Mouse (Mus musculus): ENCODE measurements at regions not wholly inside any gene's neighbourhood (a gene's known extent, or its start where the extent isn't known, plus 50 kb on each side); places are given as distances from the start of the nearest gene placed in this dataset.
"Not testable (repeated sequence)": the region's sequence is repeated elsewhere in the genome, so short reads cannot be mapped to it uniquely, and the experiment has no call there.

DNA sequence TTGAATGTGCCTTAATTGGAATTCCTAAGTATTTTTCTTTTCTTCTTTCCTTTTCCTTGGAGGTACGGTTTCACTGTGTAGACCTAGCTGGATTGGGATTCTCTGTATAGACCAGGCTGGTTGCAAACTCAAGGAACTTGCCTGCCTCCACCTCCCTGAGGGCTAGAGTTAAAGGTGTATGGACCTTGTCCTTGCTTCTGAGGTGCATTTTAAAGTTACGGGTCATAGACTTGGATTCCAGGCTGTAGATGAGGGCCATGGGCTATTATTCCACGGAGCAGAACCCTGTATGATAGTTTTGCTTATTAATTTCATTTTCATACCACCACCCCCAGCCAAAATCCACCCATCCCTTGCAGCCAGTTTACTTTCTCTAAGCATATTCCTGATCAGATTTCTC is 50.7 kb upstream of the Wdr26 start:
- DNase-seq (ENCODE audit: low spot score in 2 of 2): no peak

DNA sequence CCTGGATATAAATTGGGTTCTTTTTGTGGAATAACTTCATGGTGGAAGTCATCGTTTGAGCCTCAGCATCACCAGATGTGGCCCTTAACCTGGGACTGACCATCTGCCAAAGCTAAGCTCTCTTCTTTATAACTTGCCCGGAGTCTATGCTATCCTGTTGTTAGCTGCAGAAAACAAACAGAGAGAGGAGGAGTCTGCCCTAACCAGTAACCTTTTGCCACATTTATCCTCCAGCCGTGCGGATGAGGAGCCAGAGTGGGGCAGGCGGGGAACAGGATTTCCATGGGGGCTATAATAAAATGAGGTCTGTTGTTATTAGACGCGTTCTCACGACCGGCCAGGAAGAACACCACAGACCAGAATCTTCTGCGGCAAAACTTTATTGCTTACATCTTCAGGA is 51.4 kb upstream of the Wdr26 start:
- DNase-seq (ENCODE audit: low spot score in 2 of 2): no peak

DNA sequence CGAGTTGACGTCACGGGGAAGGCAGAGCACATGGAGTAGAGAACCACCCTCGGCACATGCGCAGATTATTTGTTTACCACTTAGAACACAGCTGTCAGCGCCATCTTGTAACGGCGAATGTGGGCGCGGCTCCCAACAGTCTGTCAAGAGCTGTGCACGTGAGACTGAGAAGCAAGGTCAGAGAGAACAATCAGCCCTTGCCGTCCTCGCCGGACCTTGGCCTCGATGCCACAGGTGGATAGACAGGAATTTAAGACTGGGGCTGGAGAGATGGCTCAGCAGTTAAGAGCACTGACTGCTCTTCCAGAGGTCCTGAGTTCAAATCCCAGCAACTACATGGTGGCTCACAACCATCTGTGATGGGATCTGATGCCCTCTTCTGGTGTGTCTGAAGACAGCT is 58.7 kb upstream of the Wdr26 start:
- not testable (repeated sequence) for DNase-seq (ENCODE audit: low spot score in 2 of 2)

DNA sequence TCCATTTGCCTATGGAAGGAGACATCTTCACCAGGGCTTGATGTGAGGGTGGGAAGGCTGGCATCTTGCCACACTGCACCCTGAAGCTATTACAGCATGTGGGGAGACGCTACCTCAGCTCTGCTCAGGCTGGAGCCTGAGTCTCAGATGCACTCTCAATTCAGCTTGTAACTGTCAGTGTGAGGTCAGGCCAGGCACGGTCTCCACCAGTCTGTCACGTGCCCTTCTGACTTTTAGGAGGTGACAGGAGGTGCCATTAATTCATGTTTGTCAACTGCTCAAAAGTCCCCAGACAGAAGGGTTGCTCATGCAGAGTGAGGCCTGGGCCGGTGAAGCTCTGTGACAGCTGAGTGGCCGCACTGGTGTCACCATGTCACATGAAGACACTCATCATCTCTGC is 59.4 kb upstream of the Wdr26 start:
- DNase-seq (ENCODE audit: low spot score in 2 of 2): no peak

DNA sequence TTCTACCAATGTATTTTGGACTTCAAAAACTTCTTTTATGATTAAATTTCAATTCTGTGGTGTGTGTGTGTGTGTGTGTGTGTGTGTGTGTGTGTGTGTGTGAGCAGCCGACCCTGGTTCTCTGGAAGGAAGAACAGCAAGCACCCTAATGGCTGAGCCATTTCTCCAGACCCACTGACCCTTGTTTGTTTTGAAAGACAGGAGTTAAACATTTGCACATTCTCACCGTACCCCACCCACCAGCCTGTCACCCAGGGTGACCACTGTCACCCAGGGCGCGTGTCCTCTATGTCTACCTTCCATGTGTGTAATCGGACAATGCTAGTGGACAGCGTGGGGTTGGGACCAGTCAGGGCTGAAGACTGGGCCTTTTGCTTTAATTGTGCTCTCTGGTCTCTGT is 60.0 kb upstream of the Wdr26 start:
- no peak for DNase-seq (ENCODE audit: low spot score in 2 of 2)

DNA sequence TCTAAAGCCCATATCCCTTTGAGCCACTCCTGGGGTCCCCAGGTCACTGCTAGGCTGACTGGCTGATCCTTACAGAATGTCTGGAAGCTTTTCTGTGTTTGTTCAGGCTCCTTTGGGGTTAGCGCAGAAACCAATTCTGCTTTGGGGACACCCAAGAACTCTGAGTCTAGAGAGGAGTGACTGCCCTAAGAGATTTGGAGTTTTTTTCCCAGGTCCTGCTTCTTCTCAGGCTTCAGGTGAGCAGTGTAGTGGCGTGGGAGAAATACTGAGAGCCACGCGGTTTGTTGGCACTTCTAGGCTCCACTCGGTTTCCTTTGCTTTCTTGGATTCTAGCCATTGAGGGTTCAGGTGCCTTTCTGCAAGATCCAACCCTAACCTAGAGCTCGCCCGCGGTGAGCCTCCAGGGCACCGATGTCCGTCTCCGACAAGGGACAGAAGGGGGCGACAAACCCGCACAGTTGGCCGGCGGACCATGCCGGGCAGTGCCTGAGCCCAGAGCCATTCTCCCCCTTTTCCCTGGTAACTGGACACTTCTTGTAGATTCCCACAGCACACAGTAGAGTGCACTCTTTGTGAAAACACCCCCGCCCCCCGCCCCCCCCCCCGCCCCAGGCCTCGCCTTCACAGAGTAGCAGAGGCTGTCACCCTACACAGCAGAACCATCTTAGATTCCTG is 61.0 kb upstream of the Wdr26 start:
- peak; percentile 84 to 85 for DNase-seq (ENCODE audit: low spot score in 2 of 2)

DNA sequence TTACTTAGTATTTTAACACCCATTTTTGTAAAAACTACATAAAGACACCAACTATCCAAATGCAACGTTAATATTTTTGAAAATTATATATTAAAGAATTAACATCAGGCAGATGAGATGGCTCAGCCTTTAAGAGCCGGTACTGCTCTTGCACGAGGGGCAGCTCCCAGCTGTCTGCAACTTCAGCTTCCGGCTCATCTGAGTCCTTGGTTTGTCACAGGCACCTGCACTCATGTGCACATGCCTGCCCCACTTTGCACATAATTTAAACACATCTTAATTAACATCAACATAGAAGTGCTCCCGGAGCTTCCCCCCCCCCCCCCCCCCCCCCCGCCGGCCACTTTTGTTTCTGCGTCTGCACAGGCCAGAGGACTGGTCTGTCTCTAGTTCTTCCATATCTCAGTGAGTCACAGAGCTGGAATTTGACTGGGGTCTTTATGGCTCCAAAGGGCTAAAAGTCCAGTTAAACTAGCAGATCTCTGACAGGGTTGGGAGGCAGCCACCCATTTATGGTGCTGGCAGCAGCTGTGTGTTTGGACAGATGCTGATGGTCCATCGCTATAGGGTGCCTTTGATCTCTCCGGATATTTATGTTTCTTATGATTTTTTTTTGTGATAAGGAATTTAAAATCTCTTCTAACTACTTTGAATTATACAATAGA is 61.9 kb upstream of the Wdr26 start:
- no peak for DNase-seq (ENCODE audit: low spot score in 2 of 2)

DNA sequence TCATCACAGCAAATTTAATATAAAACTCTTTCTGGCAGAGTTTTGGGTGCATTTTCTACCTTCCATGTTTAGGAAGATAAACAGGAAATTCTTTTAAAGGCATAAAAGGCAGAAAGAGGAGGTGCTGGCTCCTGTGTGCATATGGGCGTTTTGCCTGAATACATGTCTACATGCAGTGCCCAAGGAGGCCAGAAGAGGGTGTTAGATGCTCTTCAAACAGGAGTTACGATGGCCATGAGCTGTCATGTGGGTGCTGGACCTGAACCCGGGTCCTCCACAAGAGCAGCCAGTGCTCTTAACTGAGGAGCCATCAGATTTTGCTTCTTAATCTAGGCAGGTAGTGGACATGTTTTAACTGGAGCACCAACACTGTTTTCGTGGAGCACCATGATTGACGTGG is 69.0 kb upstream of the Wdr26 start:
- no peak for DNase-seq (ENCODE audit: low spot score in 2 of 2)

DNA sequence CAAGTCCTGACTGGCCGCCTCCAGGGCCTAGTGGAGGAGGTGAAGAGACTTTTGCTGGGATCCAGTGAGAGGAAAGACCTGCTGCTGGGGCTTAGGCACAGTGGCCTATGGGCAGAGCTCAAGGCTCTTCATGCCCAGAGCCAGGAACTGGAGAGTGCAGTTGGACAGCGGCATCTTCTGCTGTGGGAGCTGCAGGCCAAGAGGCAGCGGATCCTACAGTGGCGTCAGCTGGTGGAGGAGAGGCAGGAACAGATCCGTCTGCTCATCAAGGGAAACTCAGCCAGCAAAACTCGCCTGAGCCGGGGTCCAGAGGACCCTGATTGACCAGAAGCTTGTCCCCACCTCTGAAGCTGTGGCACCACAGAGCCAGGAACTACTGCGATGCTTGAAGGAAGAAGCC is 69.4 kb upstream of the Cnih3 start:
- DNase-seq (ENCODE audit: low spot score in 2 of 2): not testable (repeated sequence)

DNA sequence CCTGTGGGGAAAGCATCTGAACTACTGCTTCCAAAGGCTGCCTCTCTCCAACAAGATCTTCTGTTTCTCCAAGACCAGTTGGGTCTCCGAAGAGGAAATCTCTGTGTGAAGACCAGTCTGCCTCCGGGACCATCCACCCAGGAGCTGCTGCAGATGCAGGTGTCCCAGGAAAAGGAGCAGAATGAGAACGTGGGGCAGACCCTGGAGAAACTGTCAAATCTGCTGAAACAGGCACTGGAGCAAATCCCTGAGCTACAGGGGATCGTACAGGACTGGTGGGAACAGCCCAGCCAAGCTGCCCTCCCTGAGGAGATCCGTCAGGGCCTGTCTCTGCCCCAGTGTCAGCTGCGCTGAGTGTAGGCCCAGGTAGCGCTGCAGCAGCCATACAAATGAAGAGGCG is 68.9 kb upstream of the Cnih3 start:
- not testable (repeated sequence) for DNase-seq (ENCODE audit: low spot score in 2 of 2)

DNA sequence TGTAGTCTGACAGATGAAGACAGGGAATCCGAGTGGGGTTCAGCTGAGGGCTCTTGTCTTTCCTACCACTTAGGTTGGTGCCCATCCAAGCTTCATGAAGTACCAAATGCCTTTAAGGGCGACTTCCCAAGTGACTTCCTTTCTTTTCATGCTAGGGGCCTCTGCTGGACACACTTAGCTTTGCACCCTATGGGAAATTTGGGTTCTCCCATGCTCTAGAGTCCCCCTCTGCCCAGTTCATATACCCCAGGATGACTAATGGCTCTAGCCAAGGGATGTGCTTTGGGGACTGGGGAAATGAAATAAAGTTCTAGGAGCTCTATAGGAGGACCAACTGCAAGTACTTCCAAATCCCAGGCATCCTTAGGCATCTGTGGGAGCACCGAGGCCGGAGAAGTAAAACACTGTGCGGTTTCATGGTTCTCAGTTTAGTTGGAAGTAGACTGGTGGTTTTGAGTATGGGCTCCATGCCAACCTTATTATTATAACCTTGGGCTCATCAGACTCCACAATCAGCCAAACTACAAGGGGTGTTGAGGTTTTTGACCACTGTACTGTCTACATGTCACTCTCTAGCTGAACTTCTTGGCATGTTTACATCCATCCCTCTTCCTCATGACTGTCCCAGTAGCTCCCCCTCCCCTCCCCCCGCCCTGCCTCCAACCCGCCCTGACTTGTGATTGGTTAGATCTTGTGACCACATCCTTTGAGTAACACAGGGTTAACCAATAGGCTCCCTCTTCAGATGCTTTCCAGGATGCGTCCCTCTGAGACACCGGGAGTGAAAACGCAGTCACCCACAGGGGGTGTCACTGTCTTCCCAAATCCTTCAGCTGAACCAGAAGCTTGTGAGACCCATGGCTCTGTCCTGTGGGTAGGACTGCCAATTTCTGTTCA is 67.9 kb upstream of the Cnih3 start:
- DNase-seq (ENCODE audit: low spot score in 2 of 2): no peak

DNA sequence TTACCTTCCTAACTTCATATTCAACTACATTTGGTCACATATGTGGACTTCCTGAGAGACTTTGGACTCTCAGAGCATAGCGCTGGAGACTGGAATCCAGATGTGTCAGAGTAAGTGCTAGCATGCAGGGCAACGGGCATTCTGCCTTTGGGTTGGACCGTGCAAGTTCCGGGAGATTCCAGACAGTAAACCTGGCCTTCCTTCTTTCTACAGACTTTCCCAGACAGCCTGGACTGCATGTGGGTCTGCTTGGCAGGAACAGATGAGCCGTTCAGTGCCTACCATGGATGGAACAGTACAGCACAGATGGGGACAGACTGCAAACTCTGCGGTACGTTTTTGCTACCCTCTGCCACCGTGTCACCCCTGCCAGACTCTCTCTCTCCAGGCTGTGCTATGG is 66.8 kb upstream of the Cnih3 start:
- no peak for DNase-seq (ENCODE audit: low spot score in 2 of 2)

DNA sequence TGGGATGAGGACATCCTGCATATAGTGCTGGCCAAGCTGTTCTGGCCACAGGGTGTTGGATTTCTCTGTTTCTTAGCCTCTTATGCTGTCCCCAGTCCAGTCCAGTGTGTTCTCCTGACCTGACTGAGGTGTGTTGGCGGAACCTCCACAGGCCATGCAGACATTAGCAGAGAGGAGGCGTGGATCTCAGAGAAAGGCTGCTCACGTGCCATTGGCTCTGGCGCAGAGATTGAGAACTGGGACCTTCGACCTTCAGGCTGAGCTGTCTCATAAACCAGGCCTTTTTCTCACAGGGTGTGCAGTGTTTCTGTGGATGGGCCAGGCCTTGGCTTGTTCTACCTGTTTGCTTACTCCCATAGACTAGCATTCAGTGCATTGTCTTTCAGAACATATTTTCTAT is 66.3 kb upstream of the Cnih3 start:
- peak; percentile 7 to 33 for DNase-seq (ENCODE audit: low spot score in 2 of 2)

DNA sequence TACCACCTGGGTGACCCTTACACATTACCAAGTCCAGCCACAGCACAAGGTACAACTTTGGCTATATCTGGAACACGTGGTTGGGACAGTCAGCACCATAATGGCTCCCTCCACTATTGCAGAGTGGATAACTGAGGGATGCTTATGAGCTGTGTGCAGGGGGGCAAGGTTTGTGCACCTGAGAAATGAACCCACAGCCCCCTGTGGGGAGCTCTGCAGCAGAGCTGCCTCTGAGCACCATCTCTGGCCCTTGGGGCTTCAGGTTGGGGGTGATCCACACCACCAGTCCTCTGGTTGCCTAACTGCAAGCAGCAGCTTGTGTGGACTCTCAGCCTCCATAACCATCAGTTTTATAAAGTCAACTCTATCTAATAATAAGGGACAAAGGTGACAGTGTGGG is 65.3 kb upstream of the Cnih3 start:
- DNase-seq (ENCODE audit: low spot score in 2 of 2): no peak

DNA sequence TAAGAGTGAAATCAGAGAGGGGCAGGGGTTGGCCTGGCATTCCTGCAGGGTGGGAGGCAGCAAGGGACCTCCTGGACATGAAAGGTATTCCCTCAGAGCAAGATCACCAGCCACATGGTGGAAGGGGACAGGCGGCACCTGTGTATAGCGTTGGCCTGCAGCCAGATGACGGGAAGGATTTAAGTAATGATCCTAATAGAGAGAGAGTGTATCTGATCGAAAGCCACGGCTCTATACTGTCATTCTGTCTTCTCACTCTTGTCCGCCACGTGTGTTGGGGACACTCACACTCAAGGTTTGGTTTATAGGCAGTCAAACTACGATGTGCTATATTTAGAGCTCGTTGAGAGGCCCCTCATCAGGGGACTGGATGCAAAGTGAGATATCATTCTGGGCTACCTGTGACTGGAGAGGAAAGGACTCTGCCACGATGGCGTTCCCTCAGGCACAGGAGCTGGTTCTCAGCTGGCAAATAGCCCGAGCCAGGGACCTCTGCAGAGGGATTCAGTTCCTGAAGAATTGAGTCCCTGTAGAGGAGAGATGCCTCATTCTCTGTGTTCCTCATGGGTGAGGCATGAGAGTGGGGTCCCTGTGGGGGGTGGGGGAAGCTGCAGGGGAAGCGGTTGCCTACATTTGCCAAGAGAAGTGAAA is 62.9 kb upstream of the Cnih3 start:
- no peak for DNase-seq (ENCODE audit: low spot score in 2 of 2)

DNA sequence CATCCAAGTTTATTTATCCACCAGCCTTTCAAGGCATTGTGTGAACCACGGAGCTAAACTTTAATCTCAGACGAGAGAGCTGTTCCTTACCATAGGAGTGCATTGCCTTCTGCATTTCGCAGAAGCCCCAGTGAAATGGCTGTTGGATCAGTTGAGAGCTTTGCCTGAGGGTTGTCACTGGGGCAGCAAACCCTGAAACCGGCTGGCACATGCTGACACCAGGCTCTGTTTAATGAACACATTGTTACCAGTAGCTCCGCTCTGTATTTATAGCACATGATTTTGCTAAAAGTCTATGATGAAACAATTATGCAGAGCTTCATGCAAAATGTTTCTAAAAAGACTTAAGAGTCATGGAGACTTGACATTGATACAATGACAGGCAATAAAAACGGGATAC is 61.2 kb upstream of the Cnih3 start:
- no peak for DNase-seq (ENCODE audit: low spot score in 2 of 2)

DNA sequence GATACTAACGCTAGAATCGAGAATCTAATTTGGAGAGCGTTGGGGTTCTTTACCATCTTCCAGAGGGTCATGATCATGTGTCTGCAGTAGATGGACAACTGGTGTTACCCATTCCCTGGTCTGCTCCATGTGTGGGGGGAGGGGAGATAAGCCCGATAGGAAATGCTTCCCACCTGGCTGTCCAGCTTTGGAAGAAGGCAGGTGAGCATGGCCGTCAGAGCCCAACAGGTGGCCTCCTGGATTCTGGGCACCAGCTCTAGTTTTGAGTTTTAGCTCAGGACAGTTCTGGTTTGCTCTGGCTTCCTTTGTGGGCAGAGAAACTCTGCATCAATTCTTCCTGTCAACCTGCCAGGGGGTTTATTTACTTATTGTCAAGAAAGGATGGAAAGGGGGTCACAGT is 60.5 kb upstream of the Cnih3 start:
- DNase-seq (ENCODE audit: low spot score in 2 of 2): no peak

DNA sequence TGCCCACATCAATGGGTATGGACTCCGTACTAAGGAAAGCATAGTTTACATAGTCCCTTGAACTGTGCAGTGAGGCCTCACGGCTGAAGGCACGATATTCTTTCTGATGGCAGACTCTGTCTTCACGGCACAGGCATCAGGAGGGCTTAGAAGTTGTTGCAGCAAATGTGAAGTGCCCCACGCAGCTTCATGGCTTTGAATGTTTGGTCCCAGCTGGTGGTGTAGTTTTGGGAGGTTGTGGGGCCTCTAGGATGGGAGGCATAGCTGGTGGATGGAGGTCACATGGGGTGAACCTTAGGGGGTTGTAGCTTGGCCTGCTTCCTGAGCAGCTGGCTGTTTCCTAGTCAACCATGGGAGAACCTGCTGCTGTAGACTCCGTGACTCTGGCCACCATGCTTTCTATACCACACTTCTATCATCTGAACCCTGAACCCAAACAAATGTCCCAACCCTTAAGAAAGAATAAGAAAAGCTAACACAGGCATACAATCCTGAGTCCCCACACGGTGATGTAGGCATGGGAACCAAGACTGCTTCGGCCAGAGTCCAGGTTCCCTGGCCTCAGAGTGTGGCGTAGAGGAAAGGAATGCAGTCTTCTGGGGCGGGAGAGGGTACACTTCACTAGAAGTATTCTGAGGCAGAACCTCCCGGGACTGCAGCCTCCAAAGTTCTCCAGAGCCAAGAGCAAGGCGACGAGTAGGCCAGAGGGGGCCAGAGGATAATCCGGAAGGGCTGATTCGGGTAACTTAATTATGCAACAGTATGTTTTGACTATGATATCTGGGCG is 59.2 kb upstream of the Cnih3 start:
- DNase-seq (ENCODE audit: low spot score in 2 of 2): no peak

DNA sequence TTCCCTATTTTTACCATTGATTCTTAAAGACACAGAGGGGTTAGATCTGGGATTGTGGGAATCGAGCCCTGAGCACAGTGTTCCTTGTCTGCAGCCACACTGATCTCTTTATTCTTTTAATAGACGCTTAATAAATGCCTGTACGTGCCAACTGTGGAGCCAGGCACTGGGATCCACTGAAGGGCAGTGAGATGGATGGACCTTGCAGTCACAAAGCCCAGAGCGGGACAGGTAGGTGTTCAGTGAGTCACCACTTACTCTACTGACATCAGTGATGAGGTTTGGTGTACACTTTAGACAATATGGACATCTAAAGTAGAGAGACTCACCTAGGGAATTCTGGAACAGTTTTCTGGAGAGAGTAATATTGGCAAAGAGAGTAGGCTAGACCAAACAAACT is 56.8 kb upstream of the Cnih3 start:
- DNase-seq (ENCODE audit: low spot score in 2 of 2): no peak

DNA sequence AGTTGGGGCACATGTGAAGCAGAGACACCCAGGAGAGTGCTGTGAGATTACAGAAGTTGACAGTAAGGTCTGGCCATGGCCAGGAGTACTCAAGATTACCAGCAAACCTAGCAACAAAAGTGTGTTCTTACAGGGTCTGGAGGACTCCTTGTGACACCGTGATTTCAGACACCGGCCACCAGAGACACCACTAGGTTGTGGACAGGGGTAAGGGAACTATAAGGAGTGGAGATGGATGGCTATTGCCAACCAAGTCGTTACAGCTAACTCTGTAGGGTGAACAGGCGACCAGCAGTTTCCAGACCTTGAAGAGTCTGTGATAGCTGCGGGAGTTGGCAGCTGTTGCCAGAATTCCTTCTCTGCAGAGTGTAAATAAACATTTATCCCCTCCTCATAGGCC is 54.4 kb upstream of the Cnih3 start:
- no peak for DNase-seq (ENCODE audit: low spot score in 2 of 2)

DNA sequence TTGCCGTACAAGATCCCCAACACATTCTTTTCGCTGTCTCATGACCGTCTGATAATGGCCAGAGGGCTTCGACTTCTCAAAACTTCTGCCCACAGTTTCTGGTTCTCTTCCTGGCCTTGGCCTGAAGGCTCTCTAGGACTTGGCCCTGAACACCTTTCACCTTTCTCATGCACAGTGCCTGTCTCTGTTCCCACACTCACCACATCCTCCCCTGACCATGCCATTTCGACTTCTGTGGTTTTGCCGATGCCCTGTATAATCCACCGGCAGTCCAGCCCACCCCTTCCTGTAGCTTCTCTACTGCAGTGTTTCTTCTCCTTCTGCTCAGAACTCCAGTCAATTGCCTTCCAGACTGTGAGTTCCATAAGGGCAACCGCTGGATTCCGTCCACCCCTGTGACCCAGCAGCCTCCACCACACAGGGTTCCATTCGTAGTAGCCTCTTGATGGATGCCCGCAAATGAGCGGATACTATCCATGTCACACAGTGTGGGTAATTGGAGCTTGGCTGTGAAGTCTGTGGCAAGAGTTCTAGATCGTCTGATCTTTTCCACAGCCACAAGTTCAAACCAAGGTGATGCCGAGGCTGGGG is 53.3 kb upstream of the Cnih3 start:
- no peak for DNase-seq (ENCODE audit: low spot score in 2 of 2)
